Mouse (Mus musculus) brain, embryonic 14.5 days (tissue): ENCODE results near the gene Mrps12. TPM values are rescaled to one million over a fixed set of nuclear protein-coding genes. Genes with fewer than 3 reads are reported as not detected.

Source experiments
- DNase-seq: peaks from one replicate; pipeline ENCODE4 v3.0.0-alpha.2; 2011; ENCODE audit warnings: low read depth
- CTCF ChIP-seq: fragments of 200-500 bp; IDR thresholded peaks from 2 replicates; pipeline ENCODE4 v1.5.1; 2012; ENCODE audit warnings: inconsistent platforms, mild to moderate bottlenecking, moderate library complexity, borderline replicate concordance; ENCODE audit not compliant: insufficient read depth, insufficient read length; ENCODE audit errors: extremely low read depth
- POLR2A ChIP-seq: fragments of 200-500 bp; IDR thresholded peaks from 2 replicates; pipeline ENCODE4 v1.6.1; 2012; ENCODE audit warnings: mild to moderate bottlenecking, inconsistent platforms, borderline replicate concordance; ENCODE audit not compliant: poor library complexity, insufficient read depth, insufficient read length, severe bottlenecking; ENCODE audit errors: extremely low read depth
- polyA plus RNA-seq: library from polyadenylated mRNA; depleted of rRNA; stranded (reverse); fragments of >200 nt; gene quantifications from 2 replicates; pipeline ENCODE4 v1.2.3, GENCODE M21; 2012; rRNA removed

The Mrps12 gene
- polyA plus RNA-seq, 1 experiment, result 68.0 TPM

DNA sequence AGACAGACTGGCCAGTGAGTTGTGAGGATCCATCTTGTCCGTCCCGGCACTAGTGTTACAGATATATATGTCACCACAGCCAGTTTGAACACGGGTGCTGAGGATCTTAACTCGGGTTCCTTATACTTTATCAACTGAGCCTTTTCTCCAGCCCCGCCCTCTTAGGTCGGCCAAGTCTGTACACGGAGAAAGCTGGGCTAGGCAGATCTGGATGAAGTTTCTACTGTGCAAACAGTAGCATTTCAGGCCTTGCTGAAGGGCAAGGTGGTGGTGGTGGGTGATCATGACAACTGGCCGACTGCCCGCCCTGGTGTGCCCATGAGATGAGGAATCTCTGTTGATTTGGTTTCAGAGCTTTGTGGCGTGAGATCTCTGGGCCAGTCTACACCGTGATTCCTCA is 44.3 kb downstream of the Mrps12 start:
- TF ChIP-seq POLR2A, result no peak
- no peak for TF ChIP-seq CTCF
- DNase-seq, result no peak

DNA sequence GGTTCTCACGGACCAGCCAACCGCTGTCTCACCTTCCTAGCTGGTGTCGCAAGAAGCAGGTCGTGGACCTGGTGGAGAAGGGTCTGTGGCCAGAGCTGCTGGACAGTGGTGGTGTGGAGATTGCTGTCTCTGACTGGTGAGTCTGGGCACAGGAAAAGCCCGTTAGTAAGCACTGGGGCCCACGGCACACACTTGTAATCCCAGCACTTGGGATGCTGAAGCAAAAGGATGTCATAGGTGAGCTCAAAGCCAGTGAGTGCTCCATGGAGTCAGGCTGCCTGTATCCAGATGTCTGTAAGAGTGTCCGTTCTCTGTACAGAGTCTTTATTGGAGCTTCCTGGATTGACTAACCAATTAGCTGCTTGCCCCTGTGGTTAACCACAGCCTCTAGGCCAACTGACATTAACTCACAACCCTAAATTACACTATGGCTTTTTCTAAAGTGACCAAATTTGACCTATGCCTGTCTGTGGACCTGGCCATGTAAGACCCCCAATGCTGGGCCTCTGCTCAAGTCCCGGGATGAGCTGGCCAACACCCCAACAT is 46.6 kb downstream of the Mrps12 start:
- DNase-seq, result no peak
- TF ChIP-seq CTCF, result no peak
- TF ChIP-seq POLR2A, result no peak

DNA sequence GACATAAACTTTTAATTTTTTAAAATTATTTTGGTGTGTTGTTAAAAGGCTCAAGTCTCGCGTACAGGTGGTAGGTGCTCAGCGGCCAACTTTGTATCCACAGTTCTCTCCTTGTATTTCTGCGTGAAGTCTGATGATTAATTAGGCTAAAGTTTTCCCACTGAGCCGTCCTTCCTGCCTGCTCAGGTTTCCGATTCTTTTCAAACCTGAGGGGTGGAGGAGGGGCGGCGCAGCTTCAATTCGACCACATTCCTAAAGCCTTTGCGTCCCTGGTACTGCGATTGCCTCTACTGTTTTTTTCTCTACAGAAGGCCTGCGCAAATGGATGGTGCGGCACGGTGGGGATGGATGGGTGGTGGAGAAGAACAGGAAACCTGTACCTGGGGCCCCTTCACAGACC is 47.2 kb downstream of the Mrps12 start:
- peak; percentile 14 for DNase-seq

DNA sequence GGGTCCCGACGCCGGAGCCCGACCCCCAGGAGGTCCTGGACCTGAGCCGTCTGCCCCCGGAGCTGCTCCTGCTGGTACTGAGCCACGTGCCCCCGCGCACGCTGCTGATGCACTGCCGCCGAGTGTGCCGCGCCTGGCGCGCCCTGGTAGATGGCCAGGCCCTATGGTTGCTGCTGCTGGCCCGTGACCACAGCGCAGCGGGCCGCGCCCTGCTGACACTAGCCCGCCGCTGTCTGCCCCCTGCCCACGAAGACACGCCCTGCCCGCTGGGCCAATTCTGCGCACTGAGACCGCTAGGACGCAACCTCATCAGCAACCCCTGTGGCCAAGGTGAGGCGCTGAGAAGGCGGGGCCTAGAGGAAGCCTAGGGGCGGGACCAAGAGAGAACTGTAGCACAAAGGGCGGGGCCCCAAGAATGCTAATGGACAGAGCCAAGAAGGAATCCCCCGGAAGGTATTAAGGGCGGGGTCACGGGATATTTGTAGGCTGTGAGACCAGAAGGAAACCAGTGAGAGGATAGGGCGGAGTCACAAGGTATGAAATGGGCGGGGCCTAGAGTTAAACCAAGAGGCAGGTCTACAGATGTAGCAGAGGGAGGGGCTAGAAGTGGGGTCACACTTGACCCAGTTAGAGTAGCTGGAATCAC is 48.2 kb downstream of the Mrps12 start:
- DNase-seq, result peak; percentile 79
- TF ChIP-seq POLR2A (no peak), CTCF (no peak)

More for the DNA sequence above, 47.2 kb downstream of the Mrps12 start:
- TF ChIP-seq POLR2A, result no peak

DNA sequence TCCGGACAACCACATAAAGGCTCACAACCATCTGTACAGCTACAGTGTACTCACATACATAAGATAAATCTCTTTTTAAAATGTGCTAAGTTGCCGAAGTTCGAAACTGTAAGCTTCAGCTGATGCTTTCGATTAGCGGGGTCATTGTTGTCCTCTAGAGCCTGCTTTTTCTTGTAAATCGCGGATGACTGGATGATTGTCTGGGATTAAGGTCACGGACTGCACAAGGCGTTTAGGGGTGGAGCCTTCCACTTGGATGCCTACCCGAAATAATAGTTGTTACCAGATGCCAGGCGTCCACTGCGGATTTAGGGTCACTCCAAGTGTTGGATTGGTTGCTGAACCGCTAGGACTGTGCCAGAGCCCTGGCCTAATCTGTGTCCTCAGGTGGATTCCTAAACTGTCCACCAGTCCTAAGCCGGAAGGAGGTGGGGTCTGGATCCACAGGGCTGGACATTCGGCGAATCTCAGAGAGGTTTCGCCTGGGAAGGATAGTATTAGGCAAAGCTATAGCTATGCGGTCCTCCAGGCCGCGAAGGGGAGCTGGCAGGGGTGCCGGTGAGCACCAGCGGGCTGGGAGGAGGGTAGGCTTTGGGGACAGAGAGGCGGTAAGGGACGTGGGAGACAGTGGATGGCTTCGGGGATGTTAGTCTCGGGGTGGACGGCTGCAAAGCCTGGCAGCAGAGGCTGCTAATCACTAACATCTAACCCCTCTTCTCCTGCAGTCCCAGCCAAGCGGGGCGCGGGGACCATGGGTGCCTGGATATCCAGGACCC is 48.9 kb downstream of the Mrps12 start, which contains the start of gene Fbxo27:
TSS of gene Fbxo27 (plus strand) at position 305 of the 776 bp plus-strand sequence.
- peak; percentile 33 for DNase-seq
- TF ChIP-seq CTCF (no peak), POLR2A (no peak)

DNA sequence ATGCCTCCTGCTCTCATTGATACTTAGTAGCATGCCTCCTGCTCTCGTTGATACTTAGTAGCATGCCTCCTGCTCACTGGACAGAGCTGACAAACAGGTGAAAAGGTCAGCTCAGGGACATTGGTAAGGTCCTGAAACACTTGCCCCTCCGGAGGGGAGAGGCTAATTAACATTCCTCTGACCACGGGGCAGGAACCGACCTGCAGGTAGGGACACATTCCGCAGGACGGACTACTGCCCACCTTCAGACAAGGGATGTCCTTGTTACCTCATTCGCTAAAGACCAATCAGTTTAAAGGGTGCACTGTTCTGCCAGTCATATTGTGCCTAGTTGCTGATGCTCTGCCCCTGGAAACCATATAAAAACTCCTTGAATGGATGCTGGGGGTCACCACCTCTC is 50.5 kb downstream of the Mrps12 start:
- DNase-seq, result no peak
- TF ChIP-seq POLR2A, result no peak
- TF ChIP-seq CTCF, result no peak

Other genes starting within 250 kb of the Mrps12 start
- gene Ifnl2, start 231.4 kb downstream of the Mrps12 start, polyA plus RNA-seq, result not detected in 2 replicates
- gene Ifnl3, start 219.0 kb downstream of the Mrps12 start, polyA plus RNA-seq, result not detected in 2 replicates
- gene Sycn, start 200.9 kb downstream of the Mrps12 start, polyA plus RNA-seq, result not detected in 2 replicates
- 0.08 and 0.11 TPM in 2 replicates for gene Nccrp1, start 194.6 kb downstream of the Mrps12 start, polyA plus RNA-seq
- gene Samd4b, start 143.7 kb downstream of the Mrps12 start, polyA plus RNA-seq, result 83.9 and 92.0 TPM in 2 replicates
- 18.9 and 21.3 TPM in 2 replicates for gene Pak4, start 143.6 kb downstream of the Mrps12 start, polyA plus RNA-seq
- gene Acp7, start 110.5 kb downstream of the Mrps12 start, polyA plus RNA-seq, result 0.11 and 0.30 TPM in 2 replicates
- gene Fbxo27, start 49.0 kb downstream of the Mrps12 start, polyA plus RNA-seq, result 18.0 and 22.0 TPM in 2 replicates
- 3.3 and 4.1 TPM in 2 replicates for gene Fbxo17, start 25.0 kb downstream of the Mrps12 start, polyA plus RNA-seq
- gene Sars2, start 172 bp upstream of the Mrps12 start, polyA plus RNA-seq, result 22.5 and 27.4 TPM in 2 replicates
- gene Ccer2, start 14.4 kb upstream of the Mrps12 start, polyA plus RNA-seq, result 0.33 TPM in 1 of 2 replicates, not detected in the other
- 119 and 125 TPM in 2 replicates for gene Sirt2, start 24.9 kb upstream of the Mrps12 start, polyA plus RNA-seq
- gene Nfkbib, start 25.7 kb upstream of the Mrps12 start, polyA plus RNA-seq, result 32.7 and 34.7 TPM in 2 replicates
- gene Rinl, start 47.1 kb upstream of the Mrps12 start, polyA plus RNA-seq, result 0.90 and 1.1 TPM in 2 replicates
- gene Hnrnpl, start 66.7 kb upstream of the Mrps12 start, polyA plus RNA-seq, result 444 and 451 TPM in 2 replicates
- gene Ech1, start 83.4 kb upstream of the Mrps12 start, polyA plus RNA-seq, result 77.8 and 100 TPM in 2 replicates
- 6.0 and 7.0 TPM in 2 replicates for gene Lgals4, start 92.0 kb upstream of the Mrps12 start, polyA plus RNA-seq
- 30.7 and 31.2 TPM in 2 replicates for gene Lgals7, start 122.0 kb upstream of the Mrps12 start, polyA plus RNA-seq
- 0.08 and 0.16 TPM in 2 replicates for gene Capn12, start 139.6 kb upstream of the Mrps12 start, polyA plus RNA-seq
- gene Actn4, start 220.5 kb upstream of the Mrps12 start, polyA plus RNA-seq, result 134 and 173 TPM in 2 replicates
- gene Eif3k, start 240.0 kb upstream of the Mrps12 start, polyA plus RNA-seq, result 411 and 463 TPM in 2 replicates
- 7.8 and 8.2 TPM in 2 replicates for gene Map4k1, start 240.2 kb upstream of the Mrps12 start, polyA plus RNA-seq